Mouse (Mus musculus) Muller cell, postnatal 12 days (primary cell): ENCODE results near the gene Tmem200c.

Source experiments
- DNase-seq: peaks from one replicate; pipeline ENCODE4 v3.0.0-alpha.2; 2015; ENCODE audit errors: inconsistent ontology term

Tmem200c gene

GRCm38 (mm10) chr17:68826323-68826722, at the start of gene Tmem200c:
Tmem200c (plus strand) TSS chr17:68826623.
- no peak for DNase-seq

GRCm38 (mm10) chr17:68793741-68794140, 32.7 kb upstream of the Tmem200c start:
- DNase-seq, result peak; percentile 80

- no peak for DNase-seq
Measured at GRCm38 (mm10) chr17:68836655-68837012, 10.2 kb downstream of the Tmem200c start.

GRCm38 (mm10) chr17:68837013-68837858, 10.8 kb downstream of the Tmem200c start:
- DNase-seq, result peak; percentile 79

- no peak for DNase-seq
Measured at GRCm38 (mm10) chr17:68837859-68838194, 11.4 kb downstream of the Tmem200c start.

GRCm38 (mm10) chr17:68839888-68840571, 13.6 kb downstream of the Tmem200c start:
- no peak for DNase-seq

GRCm38 (mm10) chr17:68840572-68840939, 14.1 kb downstream of the Tmem200c start:
- DNase-seq, result no peak

GRCm38 (mm10) chr17:68841097-68841891, 14.9 kb downstream of the Tmem200c start:
- peak; percentile 78 for DNase-seq

- no peak for DNase-seq
Measured at GRCm38 (mm10) chr17:68841892-68842252, 15.4 kb downstream of the Tmem200c start.

- DNase-seq, result no peak
Measured at GRCm38 (mm10) chr17:68845931-68846330, 19.5 kb downstream of the Tmem200c start.

- no peak for DNase-seq
Measured at GRCm38 (mm10) chr17:68848739-68849138, 22.3 kb downstream of the Tmem200c start.

GRCm38 (mm10) chr17:68852171-68852966, 25.9 kb downstream of the Tmem200c start:
- no peak for DNase-seq

- no peak for DNase-seq
Measured at GRCm38 (mm10) chr17:68864175-68864574, 37.8 kb downstream of the Tmem200c start.

- DNase-seq, result no peak
Measured at GRCm38 (mm10) chr17:68868439-68868838, 42.0 kb downstream of the Tmem200c start.

GRCm38 (mm10) chr17:68874021-68874420, 47.6 kb downstream of the Tmem200c start:
- DNase-seq, result no peak

GRCm38 (mm10) chr17:68875251-68875650, 48.8 kb downstream of the Tmem200c start:
- no peak for DNase-seq

- DNase-seq, result no peak
Measured at GRCm38 (mm10) chr17:68875917-68876495, 49.6 kb downstream of the Tmem200c start.

GRCm38 (mm10) chr17:68881725-68882524, 55.5 kb downstream of the Tmem200c start:
- peak; percentile 55 for DNase-seq

- DNase-seq, result no peak
Measured at GRCm38 (mm10) chr17:68883474-68884083, 57.2 kb downstream of the Tmem200c start.

GRCm38 (mm10) chr17:68890672-68891071, 64.2 kb downstream of the Tmem200c start:
- DNase-seq, result no peak
